Mouse (Mus musculus) lung, embryonic 16.5 days (tissue): ENCODE results near the gene Dcdc2a. TPM values are rescaled to one million over a fixed set of nuclear protein-coding genes. Genes with fewer than 3 reads are reported as not detected.
A peak's percentile ranks its signal among the peaks of the same experiment; 100 is the strongest.

Experiments
- ATAC-seq: fragments of 200-750 bp; cut with Nextera tagmentation; 2 replicates; pipeline ENCODE4 v1.8.0; 2017; ENCODE audit warnings: low read depth, mild to moderate bottlenecking, moderate library complexity
- H3K27ac ChIP-seq: fragments of 300-500 bp; sonication (generic); 2 replicates; pipeline ENCODE4 v1.5.1; 2014; ENCODE audit warnings: mild to moderate bottlenecking, control low read depth, low read length
- H3K27me3 ChIP-seq: fragments of 300-500 bp; sonication (generic); 2 replicates; pipeline ENCODE4 v1.6.1; 2014; ENCODE audit warnings: low read depth, low read length, mixed read lengths; ENCODE audit not compliant: control insufficient read depth, insufficient read depth
- H3K36me3 ChIP-seq: fragments of 300-500 bp; sonication (generic); 2 replicates; pipeline ENCODE4 v1.6.1; 2014; ENCODE audit warnings: low read length; ENCODE audit not compliant: control insufficient read depth, insufficient read depth
- H3K4me1 ChIP-seq: fragments of 300-500 bp; sonication (generic); replicated peaks from 2 replicates; pipeline ENCODE4 v1.6.1; 2014; ENCODE audit warnings: low read length, mixed read lengths; ENCODE audit not compliant: control insufficient read depth, insufficient read depth
- H3K4me2 ChIP-seq: fragments of 300-500 bp; sonication (generic); 2 replicates; pipeline ENCODE4 v1.6.1; 2014; ENCODE audit warnings: low read depth, low read length, control low read depth
- H3K4me3 ChIP-seq: fragments of 300-500 bp; sonication (generic); 2 replicates; pipeline ENCODE4 v1.5.1; 2014; ENCODE audit warnings: mild to moderate bottlenecking, low read length, control low read depth
- H3K9ac ChIP-seq: fragments of 300-500 bp; sonication (generic); 2 replicates; pipeline ENCODE4 v1.6.1; 2014; ENCODE audit warnings: low read length, control low read depth
- H3K9me3 ChIP-seq: fragments of 300-500 bp; sonication (generic); 2 replicates; pipeline ENCODE4 v1.6.1; 2016; ENCODE audit warnings: low read length; ENCODE audit not compliant: control insufficient read depth
- WGBS: fragments of 180-500 bp; shearing (Covaris S2); extraction: QIAGEN DNeasy Blood & Tissue Kit; methylation state at CpG from one replicate; pipeline ENCODE4 v1.1.7; 2014; 5-methylcytosine and 5-hydroxymethylcytosine counted together
- polyA plus RNA-seq: library from polyadenylated mRNA; unstranded; fragments of >200 nt; fragmentation: Nextera tagmentation; extraction: Ambion mirVana; gene quantifications from 2 replicates; pipeline ENCODE4 v1.2.1, GENCODE M21; 2015

The Dcdc2a gene
- polyA plus RNA-seq, 1 experiment from 2014 or later = 3.7 TPM

DNA sequence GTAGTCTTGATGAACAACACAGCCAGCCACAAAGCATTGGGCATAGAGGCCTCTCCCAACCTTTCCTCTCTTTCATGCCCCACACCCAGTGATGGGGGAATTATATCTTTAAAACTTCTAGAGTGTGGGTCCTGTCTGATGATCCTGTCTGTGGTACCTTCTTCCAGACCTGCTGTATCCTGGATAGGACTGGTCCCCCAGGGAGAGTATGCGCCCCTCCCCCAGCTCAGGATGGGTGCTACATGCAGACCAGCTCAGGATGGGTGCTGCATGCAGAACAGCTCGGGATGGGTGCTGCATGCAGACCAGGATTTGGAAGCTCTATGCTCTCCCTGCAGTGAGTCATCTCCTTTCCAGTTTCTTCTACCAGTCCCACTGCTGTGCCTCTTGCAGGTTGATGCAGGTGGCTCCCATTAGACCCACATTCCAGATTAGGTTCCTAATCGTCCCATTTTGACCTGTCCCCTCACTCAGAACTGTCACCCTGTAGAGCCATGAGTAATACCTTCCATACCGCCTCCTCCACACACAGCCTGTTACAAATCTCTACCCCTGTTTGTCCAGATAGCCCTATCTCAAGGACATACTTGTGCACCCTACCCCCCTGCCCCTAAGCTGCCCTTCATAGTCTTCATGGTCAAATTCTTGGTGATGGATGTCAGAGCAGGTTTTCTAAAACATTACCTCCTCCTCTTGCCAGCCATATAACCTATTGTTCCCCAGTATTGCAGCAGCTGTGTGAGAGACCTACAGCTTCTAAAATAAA lies 122.6 kb downstream of the Dcdc2a start:
- Histone ChIP-seq H3K4me2 (no peak overlapping the region), H3K27me3 (no peaks in the 10 kb centered on the region), H3K4me1 (no peaks in the 10 kb centered on the region), H3K27ac (no peak overlapping the region), H3K9me3 (no peaks in the 10 kb centered on the region), H3K9ac (no peak overlapping the region), H3K4me3 (no peak overlapping the region), H3K36me3 (no peaks in the 10 kb centered on the region)
- WGBS = 60% methylated on average over 4 of the region's 4 CpGs
- ATAC-seq = no peak

DNA sequence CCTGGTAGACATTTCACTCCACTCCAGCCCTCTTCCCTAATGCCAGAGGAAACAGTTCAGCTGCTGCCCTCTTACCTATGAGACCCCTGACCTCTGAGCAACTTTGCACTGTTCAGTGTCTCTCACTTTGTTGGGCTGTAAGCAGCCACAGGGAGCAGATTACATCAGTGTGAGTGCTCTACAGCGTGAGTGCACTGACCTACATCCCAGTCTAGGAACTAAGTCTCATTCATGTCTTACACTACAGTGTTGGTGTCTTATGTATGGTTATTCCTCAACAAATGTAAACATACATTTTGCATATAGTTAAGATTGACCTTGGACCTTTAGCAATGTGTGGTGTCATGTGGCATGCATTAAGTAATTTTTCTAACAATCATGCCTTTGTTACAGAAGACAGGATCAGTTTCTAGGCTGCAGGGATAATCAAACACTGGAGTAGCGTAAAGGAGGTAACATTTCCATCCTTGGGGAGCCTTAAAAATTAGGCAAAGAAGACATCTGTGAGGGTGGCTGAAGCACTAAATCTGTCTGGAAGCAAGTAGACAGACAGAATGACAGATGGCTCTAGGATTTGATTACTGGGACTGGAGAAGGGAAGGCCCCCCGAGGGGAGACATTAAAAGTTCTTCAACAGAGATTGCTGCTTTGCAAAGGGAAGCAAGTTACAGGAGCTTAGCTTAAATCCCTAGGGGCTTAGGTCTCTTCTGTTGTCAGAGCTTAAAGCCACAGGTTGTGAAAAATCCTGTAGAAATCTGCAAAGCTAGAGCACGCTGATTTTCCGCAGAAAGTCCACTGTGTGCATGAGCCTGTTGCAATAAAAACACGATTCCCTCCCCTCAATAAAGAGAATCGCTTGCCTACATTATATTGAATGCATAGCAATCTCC lies 130.9 kb downstream of the Dcdc2a start:
- 31% methylated on average over 7 of the region's 7 CpGs for WGBS
- H3K27ac ChIP-seq = no peak overlapping the region
- ATAC-seq = no peak
- no peaks in the 10 kb centered on the region for H3K4me1 ChIP-seq
- no peaks in the 10 kb centered on the region for H3K9me3 ChIP-seq
- no peaks in the 10 kb centered on the region for H3K36me3 ChIP-seq
- H3K9ac ChIP-seq = no peak overlapping the region
- 0 out of 2 replicates have a peak overlapping the region, but pooled peaks have one; percentile 2 for H3K4me2 ChIP-seq
- H3K27me3 ChIP-seq = no peaks in the 10 kb centered on the region; the same call in 1 of the 2 replicates
- H3K4me3 ChIP-seq = no peak overlapping the region

DNA sequence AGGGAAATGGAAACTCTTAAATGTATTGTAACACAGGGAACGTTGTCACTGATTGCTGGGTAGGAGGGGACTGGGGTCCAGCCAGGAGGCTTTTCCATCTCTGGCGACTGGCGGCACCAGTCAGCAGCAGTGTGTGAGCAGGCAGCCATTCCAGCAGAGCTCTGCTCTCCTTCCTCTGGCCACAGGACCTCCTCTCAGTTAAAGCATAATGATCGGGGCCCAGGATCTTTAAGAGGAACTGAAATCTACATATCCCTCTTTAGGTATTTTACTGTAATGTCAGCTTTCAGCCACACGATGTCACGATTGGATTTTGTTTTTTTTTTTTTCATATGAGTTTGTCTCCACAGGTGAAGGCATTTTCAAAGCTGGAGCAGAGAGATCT lies 131.5 kb downstream of the Dcdc2a start:
- H3K27me3 ChIP-seq = no peaks in the 10 kb centered on the region; the same call in 1 of the 2 replicates
- H3K36me3 ChIP-seq = no peaks in the 10 kb centered on the region
- no peak overlapping the region for H3K4me3 ChIP-seq
- H3K4me1 ChIP-seq = no peaks in the 10 kb centered on the region
- no peaks in the 10 kb centered on the region for H3K9me3 ChIP-seq
- no peak overlapping the region for H3K27ac ChIP-seq
- H3K4me2 ChIP-seq = 0 out of 2 replicates have a peak overlapping the region, but pooled peaks have one; percentile 2
- no peak overlapping the region for H3K9ac ChIP-seq
- no peak for ATAC-seq
- 8% methylated on average over 6 of the region's 6 CpGs for WGBS

DNA sequence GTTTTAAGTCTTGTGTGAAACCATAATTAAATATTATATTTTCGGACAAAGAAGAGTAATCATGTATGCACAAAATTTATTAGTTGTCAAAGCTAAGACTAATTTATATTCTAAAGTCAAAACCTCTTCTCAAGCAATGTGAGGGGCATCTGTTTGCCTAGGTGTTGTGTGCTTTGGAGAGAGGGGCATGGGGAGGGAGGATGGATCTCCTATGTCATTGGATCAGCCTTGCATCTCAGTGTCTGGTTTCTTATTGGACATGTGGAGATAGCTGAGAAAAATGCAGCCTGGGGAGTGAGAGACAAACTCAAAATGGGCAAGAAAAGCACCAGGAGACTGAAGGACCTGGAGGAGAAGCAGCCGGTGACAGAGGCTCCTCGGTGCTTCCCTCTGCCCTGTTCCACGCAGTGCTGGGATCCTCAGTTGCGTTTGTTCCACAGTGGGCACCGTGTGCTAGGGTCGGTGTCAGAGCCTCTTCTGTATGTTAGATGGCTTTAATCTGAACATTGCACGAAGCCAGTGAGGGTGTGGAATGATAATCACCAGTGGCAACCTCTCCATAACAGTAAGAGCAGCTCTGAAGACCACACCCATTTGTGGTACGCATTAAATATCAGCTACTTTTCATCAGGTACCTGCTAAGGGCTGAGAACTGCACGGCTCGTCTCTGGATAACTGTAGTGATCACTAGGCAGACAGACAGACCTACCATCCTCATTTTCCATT lies 133.8 kb downstream of the Dcdc2a start:
- Histone ChIP-seq H3K4me3 (no peak overlapping the region), H3K9me3 (no peaks in the 10 kb centered on the region), H3K4me2 (no peak overlapping the region), H3K4me1 (no peaks in the 10 kb centered on the region), H3K27me3 (no peaks in the 10 kb centered on the region; the same call in 1 of the 2 replicates), H3K9ac (no peak overlapping the region), H3K27ac (no peak overlapping the region), H3K36me3 (no peaks in the 10 kb centered on the region)
- WGBS = 75% methylated on average over 11 of the region's 11 CpGs
- ATAC-seq = no peak

DNA sequence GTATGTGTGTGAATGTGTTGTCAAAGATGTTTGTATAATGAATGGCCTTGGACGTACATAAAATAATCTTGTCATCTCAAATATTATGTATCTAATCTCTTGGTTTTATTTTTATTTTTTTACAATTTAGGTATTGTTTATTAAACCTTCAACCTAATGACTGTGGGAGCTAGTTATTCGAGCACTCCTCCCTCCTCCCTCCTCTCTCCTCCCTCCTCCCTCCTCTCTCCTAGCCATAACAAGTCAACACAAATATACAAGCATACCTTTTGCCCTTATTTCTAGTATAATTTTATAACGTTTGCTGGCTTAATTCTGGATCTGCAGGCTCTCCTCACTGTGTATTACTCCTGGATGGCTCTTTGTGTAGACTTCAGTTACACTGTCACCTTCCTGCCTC lies 134.4 kb downstream of the Dcdc2a start:
- Histone ChIP-seq H3K4me3 (no peak overlapping the region), H3K9ac (no peak overlapping the region), H3K27me3 (no peaks in the 10 kb centered on the region; the same call in 1 of the 2 replicates), H3K4me1 (no peaks in the 10 kb centered on the region), H3K4me2 (no peak overlapping the region), H3K9me3 (no peaks in the 10 kb centered on the region), H3K36me3 (no peaks in the 10 kb centered on the region), H3K27ac (no peak overlapping the region)
- WGBS = 66% methylated on average over 3 of the region's 3 CpGs
- no peak for ATAC-seq

DNA sequence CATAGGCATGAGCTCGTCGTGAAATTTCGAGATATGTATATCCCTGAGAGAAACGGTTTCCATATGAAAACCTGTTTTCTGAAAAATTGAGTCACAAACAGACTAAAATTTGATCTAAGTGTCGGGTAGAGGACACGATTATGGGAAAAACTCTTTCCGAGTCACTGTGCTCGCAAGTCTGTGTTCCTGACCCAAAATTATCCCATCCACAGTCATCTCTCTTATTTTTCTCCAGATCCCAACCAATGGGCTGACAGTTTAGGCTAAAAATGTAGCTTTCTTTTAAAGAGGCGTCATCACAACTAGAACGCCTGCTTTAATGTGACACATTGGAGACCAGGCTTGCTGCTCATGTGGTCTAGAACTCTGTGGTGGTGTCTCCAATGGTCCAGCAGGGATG lies 139.9 kb downstream of the Dcdc2a start:
- WGBS = 81% methylated on average over 10 of the region's 10 CpGs

DNA sequence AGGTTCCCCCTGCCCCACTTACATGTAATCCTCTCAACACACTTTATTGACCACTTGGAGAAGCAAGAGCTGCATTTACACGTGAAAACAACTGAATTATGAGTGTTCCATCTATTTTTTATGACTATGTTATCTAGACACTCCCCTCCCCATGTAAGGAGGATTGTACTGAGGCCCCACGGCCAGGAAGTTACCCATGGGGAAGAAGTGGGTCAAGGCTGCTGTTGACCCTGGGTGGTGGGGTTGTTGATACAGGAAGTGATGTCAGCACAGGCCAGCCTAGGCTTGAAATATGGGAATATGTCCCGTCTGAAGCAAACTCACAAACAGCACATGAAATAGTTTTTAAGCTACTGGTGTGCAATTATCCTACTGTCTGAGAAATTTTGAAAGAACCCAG lies 144.1 kb downstream of the Dcdc2a start:
- no peak for ATAC-seq
- H3K4me3 ChIP-seq = no peak overlapping the region
- H3K9ac ChIP-seq = no peak overlapping the region
- no peaks in the 10 kb centered on the region for H3K36me3 ChIP-seq
- 30% methylated on average over 3 of the region's 3 CpGs for WGBS
- H3K27me3 ChIP-seq = no peaks in the 10 kb centered on the region
- no peak overlapping the region for H3K27ac ChIP-seq
- no peak overlapping the region for H3K4me2 ChIP-seq
- no peaks in the 10 kb centered on the region for H3K4me1 ChIP-seq
- no peaks in the 10 kb centered on the region for H3K9me3 ChIP-seq

More for the DNA sequence above, 139.9 kb downstream of the Dcdc2a start:
- Histone ChIP-seq H3K27ac (no peak overlapping the region), H3K9ac (no peak overlapping the region), H3K4me1 (no peaks in the 10 kb centered on the region), H3K4me2 (no peak overlapping the region), H3K27me3 (no peaks in the 10 kb centered on the region), H3K4me3 (no peak overlapping the region), H3K9me3 (no peaks in the 10 kb centered on the region), H3K36me3 (no peaks in the 10 kb centered on the region)
- ATAC-seq = no peak

DNA sequence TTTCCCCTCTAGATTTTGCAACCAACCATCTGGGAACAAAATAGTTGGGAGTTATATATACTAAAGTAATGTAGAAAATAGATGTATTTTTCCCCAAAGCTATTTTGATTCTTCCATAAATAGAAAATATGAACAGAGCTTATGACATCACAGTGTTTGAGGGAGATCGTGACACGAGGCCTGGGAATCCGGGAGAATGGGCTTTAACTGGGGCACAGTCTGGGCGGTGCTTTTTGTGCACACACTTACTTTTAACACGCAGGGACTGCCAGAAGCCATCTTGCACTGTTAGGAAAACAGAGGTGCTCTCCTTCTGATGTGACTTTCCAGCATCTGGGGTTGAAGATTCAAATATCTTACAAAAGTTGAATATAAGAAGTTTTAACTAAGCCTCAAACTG lies 151.1 kb downstream of the Dcdc2a start:
- H3K4me2 ChIP-seq = no peak overlapping the region
- no peak overlapping the region for H3K27ac ChIP-seq
- H3K27me3 ChIP-seq = no peaks in the 10 kb centered on the region
- no peak overlapping the region for H3K9ac ChIP-seq
- 79% methylated on average over 5 of the region's 5 CpGs for WGBS
- no peaks in the 10 kb centered on the region for H3K9me3 ChIP-seq
- no peak for ATAC-seq
- no peak overlapping the region for H3K4me3 ChIP-seq
- no peaks in the 10 kb centered on the region for H3K36me3 ChIP-seq
- no peaks in the 10 kb centered on the region for H3K4me1 ChIP-seq

DNA sequence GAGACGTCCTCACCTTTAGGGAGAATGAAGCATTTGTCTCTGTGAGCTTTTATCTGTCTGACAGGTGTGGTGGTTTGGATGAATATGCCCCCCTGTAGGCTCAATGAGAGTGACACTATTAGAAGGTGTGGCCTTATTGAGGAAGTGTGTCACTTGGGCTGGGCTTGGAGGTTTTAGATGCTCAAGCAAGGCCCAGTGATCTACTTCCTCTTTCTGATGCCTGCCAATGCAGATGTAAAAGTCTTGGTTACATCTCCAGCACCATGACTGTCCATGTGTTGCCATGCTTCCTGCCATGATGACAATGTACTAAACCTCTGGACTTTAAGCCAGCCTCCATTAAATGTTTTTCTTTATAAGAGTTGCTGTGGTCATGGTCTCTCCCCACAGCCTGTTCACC lies 162.6 kb downstream of the Dcdc2a start:
- no peak for ATAC-seq
- Histone ChIP-seq H3K27me3 (no peaks in the 10 kb centered on the region), H3K4me1 (no peaks in the 10 kb centered on the region), H3K9ac (no peak overlapping the region), H3K36me3 (no peaks in the 10 kb centered on the region), H3K27ac (no peak overlapping the region), H3K4me2 (no peak overlapping the region), H3K9me3 (no peaks in the 10 kb centered on the region), H3K4me3 (no peak overlapping the region)
- WGBS = 78% methylated on average over 1 of the region's 1 CpGs
